Mouse (Mus musculus): Measurements from ENCODE around the gene St6galnac6.

DNA sequence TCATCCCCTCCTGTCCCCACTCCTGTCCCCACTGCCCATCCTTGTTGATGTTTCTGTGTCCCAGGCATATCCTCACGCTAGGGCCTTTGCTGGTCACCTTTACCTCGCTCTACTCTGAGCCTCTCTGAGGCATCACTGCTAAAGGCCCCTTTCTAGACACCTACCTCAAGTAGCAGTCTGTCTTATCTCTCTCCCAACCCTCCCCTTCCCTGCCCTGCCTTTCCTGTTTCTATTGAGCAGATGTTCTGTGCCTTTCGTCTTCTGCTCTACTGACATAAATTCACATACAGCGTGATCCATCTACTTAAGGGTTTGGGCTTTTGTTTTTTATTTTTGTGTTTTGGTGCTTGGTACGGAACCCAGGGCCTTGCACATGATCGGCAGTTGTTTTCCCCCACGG lies 43.5 kb upstream of the St6galnac6 start:
- TF ChIP-seq POLR2A (IDR thresholded peaks at IDR 0.05; ENCODE audit: borderline replicate concordance, control insufficient read depth, low read depth, low read length): no peak
- no peak for TF ChIP-seq CTCF (IDR thresholded peaks at IDR 0.05; ENCODE audit: control insufficient read depth, insufficient read depth, low read length)
